Mouse (Mus musculus): Measurements from ENCODE around the gene Haus8. TPM values are rescaled to one million over a fixed set of nuclear protein-coding genes. Genes with fewer than 3 reads are reported as not detected.

Haus8 gene
- total and polyA plus RNA-seq, 3 experiments: 21.0 to 30.3 (median 25.1) TPM

GRCm38 (mm10) chr8:71312700-71313099 lies 40.0 kb upstream of the Haus8 start:
- Histone ChIP-seq H3K9ac (ENCODE audit: insufficient read depth, low read depth) (no peak overlapping the region), H3K9me3 (replicated peaks; ENCODE audit: low read length) (no peaks in the 10 kb centered on the region), H3K4me2 (ENCODE audit: insufficient read depth, low read depth, poor library complexity, severe bottlenecking) (no peak overlapping the region), H3K36me3 (replicated peaks in 1 of 2; ENCODE audit: control insufficient read depth in 1 of 2, insufficient read depth in 1 of 2, low read length in 1 of 2) (peaks cover 12 to 49% of the 10 kb centered on the region in 2 experiments), H3K27ac (ENCODE audit: insufficient read depth, low read depth) (no peak overlapping the region), H3K79me2 (replicated peaks; ENCODE audit: control insufficient read depth, extremely low read depth, insufficient read depth, poor library complexity, severe bottlenecking) (no peaks in the 10 kb centered on the region), H3K4me3 (replicated peaks in 1 of 3; ENCODE audit: low read depth in 2 of 3, low read length in 2 of 3, poor library complexity in 1 of 3) (no peak overlapping the region), H3K4me1 (ENCODE audit: control insufficient read depth in 1 of 2, insufficient read depth in 2 of 2) (peaks cover 20 to 75% of the 10 kb centered on the region in 2 experiments), H3K27me3 (replicated peaks) (no peaks in the 10 kb centered on the region)
- in situ Hi-C loops (cut with MboI; ENCODE audit: low pct_ligation_motif_present, low pct_unique_long_range_greater_than_20kb, low sequenced_read_pairs): no loop called here
- DNase-seq (ENCODE audit: extremely low read depth): no peak
- dilution Hi-C loops (cut with MboI; ENCODE audit: extremely low pct_ligation_motif_present, extremely low pct_unique_long_range_greater_than_20kb, low sequenced_read_pairs): no loop called here
- TF ChIP-seq GABPA (IDR thresholded peaks at IDR 0.05; ENCODE audit: insufficient replicate concordance, low read depth, low read length) (no peak), HCFC1 (IDR thresholded peaks at IDR 0.05; ENCODE audit: low read depth, low read length) (no peak), E2F4 (IDR thresholded peaks at IDR 0.05; ENCODE audit: insufficient replicate concordance, low read depth, low read length) (no peak), MYC (IDR thresholded peaks at IDR 0.05; ENCODE audit: low read depth, low read length) (no peak), MAZ (IDR thresholded peaks at IDR 0.05; ENCODE audit: low read depth, low read length) (no peak), ELF1 (IDR thresholded peaks at IDR 0.05; ENCODE audit: low read depth, low read length) (no peak), NRF1 (IDR thresholded peaks at IDR 0.05; ENCODE audit: low read depth, low read length) (no peak), RAD21 (IDR thresholded peaks at IDR 0.05; ENCODE audit: low read depth, low read length) (no peak), EP300 (IDR thresholded peaks at IDR 0.05; ENCODE audit: low read length) (no peak), ZMIZ1 (IDR thresholded peaks at IDR 0.05; ENCODE audit: low read depth, low read length) (no peak), TCF12 (IDR thresholded peaks at IDR 0.05; ENCODE audit: low read depth, low read length) (no peak), MEF2A (IDR thresholded peaks at IDR 0.05; ENCODE audit: borderline replicate concordance, low read depth, low read length) (no peak), USF2 (conservative IDR thresholded peaks at IDR 0.05; ENCODE audit: low read depth, low read length) (no peak), IRF4 (IDR thresholded peaks at IDR 0.05; ENCODE audit: low read depth, low read length) (no peak)

GRCm38 (mm10) chr8:71310446-71310845 lies 37.7 kb upstream of the Haus8 start:
- H3K79me2 ChIP-seq (replicated peaks; ENCODE audit: control insufficient read depth, extremely low read depth, insufficient read depth, poor library complexity, severe bottlenecking): no peaks in the 10 kb centered on the region
- H3K27me3 ChIP-seq (replicated peaks): no peaks in the 10 kb centered on the region
- peak overlapping the region; percentile 85 for H3K4me2 ChIP-seq (ENCODE audit: insufficient read depth, low read depth, poor library complexity, severe bottlenecking)
- in situ Hi-C loops (cut with MboI; ENCODE audit: low pct_ligation_motif_present, low pct_unique_long_range_greater_than_20kb, low sequenced_read_pairs) (no loop called here), dilution Hi-C loops (cut with MboI; ENCODE audit: extremely low pct_ligation_motif_present, extremely low pct_unique_long_range_greater_than_20kb, low sequenced_read_pairs) (no loop called here)
- peaks cover 22 to 77% of the 10 kb centered on the region in 2 experiments for H3K4me1 ChIP-seq (ENCODE audit: control insufficient read depth in 1 of 2, insufficient read depth in 2 of 2)
- TF ChIP-seq USF1 (IDR thresholded peaks at IDR 0.05; ENCODE audit: low read depth, low read length) (no peak), MAX (IDR thresholded peaks at IDR 0.05; ENCODE audit: low read length) (no peak), JUN (IDR thresholded peaks at IDR 0.05; ENCODE audit: insufficient read depth, low read depth, low read length) (peak; percentile 30; the same call in 1 of the 2 replicates), JUND (conservative IDR thresholded peaks at IDR 0.05; ENCODE audit: low read depth, low read length) (0 out of 2 replicates have a peak, but pooled peaks have one; percentile 18), BHLHE40 (IDR thresholded peaks at IDR 0.05; ENCODE audit: low read depth, low read length) (peak; percentile 75), ETS1 (conservative IDR thresholded peaks at IDR 0.05; ENCODE audit: low read depth, low read length) (0 out of 2 replicates have a peak, but pooled peaks have one; percentile 7), RCOR1 (conservative IDR thresholded peaks at IDR 0.05; ENCODE audit: low read depth, low read length) (no peak), GABPA (IDR thresholded peaks at IDR 0.05; ENCODE audit: insufficient replicate concordance, low read depth, low read length) (no peak), ZC3H11A (IDR thresholded peaks at IDR 0.05; ENCODE audit: low read depth, low read length) (no peak), ELF1 (IDR thresholded peaks at IDR 0.05; ENCODE audit: low read depth, low read length) (peak; percentile 94), RAD21 (IDR thresholded peaks at IDR 0.05; ENCODE audit: low read depth, low read length) (no peak), TCF12 (IDR thresholded peaks at IDR 0.05; ENCODE audit: low read depth, low read length) (peak; percentile 50; the same call in 1 of the 2 replicates), MAFK (IDR thresholded peaks at IDR 0.05; ENCODE audit: insufficient replicate concordance, low read length) (no peak), IRF4 (IDR thresholded peaks at IDR 0.05; ENCODE audit: low read depth, low read length) (no peak), POLR2A (IDR thresholded peaks at IDR 0.05; ENCODE audit: low read depth, low read length) (peak; percentile 65), UBTF (IDR thresholded peaks at IDR 0.05; ENCODE audit: low read depth, low read length) (no peak), MYC (IDR thresholded peaks at IDR 0.05; ENCODE audit: low read depth, low read length) (no peak), NELFE (IDR thresholded peaks at IDR 0.05; ENCODE audit: low read depth, low read length) (peak; percentile 56; the same call in 1 of the 2 replicates), KAT2A (IDR thresholded peaks at IDR 0.05; ENCODE audit: insufficient replicate concordance, low read length) (0 out of 2 replicates have a peak, but pooled peaks have one; percentile 17), TBP (conservative IDR thresholded peaks at IDR 0.05; ENCODE audit: low read depth, low read length) (peak; percentile 81; the same call in 1 of the 2 replicates), EP300 (IDR thresholded peaks at IDR 0.05; ENCODE audit: low read length) (0 out of 2 replicates have a peak, but pooled peaks have one; percentile 16), HCFC1 (IDR thresholded peaks at IDR 0.05; ENCODE audit: low read depth, low read length) (peak; percentile 59)
- H3K4me3 ChIP-seq (replicated peaks in 1 of 3; ENCODE audit: low read depth in 2 of 3, low read length in 2 of 3, poor library complexity in 1 of 3): peak overlapping the region; percentile 18 to 30 (median 22)
- H3K36me3 ChIP-seq (replicated peaks in 1 of 2; ENCODE audit: control insufficient read depth in 1 of 2, insufficient read depth in 1 of 2, low read length in 1 of 2): peaks cover 9 to 40% of the 10 kb centered on the region in 2 experiments
- peak overlapping the region; percentile 28; the same call in 1 of the 2 replicates for H3K27ac ChIP-seq (ENCODE audit: insufficient read depth, low read depth)
- peak overlapping the region; percentile 83 for H3K9ac ChIP-seq (ENCODE audit: insufficient read depth, low read depth)
- peak; percentile 79 for DNase-seq (ENCODE audit: extremely low read depth)
- no peaks in the 10 kb centered on the region for H3K9me3 ChIP-seq (replicated peaks; ENCODE audit: low read length)

Measured in CH12.LX (cell line).